Mouse (Mus musculus): ENCODE data around the gene Plxdc2.

Plxdc2 gene

DNA sequence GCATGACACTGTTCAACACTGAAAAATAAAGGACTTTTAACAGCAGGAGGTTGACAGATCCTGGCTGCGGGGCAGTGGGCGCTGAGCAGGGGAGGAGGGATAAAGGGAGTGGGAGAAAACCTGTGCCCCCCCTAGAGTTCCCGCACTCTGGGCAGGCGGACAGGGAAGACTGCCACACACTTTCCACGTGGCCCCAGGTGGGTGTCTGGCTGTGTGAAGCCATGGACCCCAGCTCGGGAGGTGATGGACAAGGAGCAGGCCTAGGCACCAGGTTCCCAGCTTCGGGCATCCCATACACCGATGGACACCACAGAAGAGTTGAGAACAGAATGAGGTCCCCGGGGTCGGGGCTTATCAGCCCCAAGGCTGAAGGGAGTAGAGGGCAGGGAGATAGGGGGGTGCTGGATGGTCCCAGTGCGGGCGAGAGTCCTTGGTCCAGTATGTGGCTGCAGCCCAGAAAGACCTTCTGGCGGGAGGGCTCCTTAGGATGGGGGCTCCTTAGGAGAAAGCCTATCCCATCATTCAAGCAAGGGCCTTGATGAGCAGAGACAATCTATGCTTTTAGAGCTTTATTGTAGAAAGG, 215.2 kb downstream of the Plxdc2 start:
- no peak for DNase-seq (ENCODE audit: low read depth, low spot score)

DNA sequence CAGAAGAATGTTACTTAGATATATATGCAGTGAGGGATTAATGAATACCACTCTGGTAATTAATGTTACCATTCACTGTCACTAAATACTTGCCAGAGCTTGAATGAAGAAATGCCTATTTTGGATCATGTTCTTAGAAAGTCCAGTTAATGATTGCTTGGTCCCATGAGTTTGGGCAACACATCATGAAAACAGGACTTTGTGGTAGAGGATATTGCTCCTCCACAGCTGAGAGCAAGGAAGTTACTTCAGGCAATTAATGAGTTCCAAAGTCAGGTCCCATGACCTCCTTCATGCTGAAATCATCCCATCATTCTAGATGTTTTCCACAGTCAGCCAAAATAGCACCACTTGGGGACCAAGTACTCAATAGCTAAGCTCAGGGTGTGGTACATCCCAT, 220.5 kb downstream of the Plxdc2 start:
- DNase-seq (ENCODE audit: low read depth, low spot score): no peak

GRCm38 (mm10) chr2:16578153-16578552, 222.0 kb downstream of the Plxdc2 start:
- no peak for DNase-seq (ENCODE audit: low read depth, low spot score)

DNA sequence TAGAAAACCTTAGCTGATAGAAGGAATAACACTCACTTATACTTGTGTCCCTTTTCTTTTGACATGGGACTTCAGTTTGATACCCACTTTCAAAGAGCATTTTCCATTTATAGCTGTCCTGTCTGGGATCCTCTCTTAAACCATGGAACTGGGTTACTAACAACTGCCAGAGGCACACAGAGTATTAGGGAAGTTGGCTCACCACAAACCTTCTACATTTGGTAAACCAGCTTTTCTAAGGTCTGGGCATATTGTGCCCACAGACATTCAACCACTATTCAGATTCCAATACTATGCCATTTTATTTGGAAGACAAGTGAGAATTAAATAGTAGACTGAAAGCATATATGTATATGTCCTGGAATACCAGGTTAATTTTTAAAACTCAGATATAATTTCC, 232.4 kb downstream of the Plxdc2 start:
- no peak for DNase-seq (ENCODE audit: low read depth, low spot score)

DNA sequence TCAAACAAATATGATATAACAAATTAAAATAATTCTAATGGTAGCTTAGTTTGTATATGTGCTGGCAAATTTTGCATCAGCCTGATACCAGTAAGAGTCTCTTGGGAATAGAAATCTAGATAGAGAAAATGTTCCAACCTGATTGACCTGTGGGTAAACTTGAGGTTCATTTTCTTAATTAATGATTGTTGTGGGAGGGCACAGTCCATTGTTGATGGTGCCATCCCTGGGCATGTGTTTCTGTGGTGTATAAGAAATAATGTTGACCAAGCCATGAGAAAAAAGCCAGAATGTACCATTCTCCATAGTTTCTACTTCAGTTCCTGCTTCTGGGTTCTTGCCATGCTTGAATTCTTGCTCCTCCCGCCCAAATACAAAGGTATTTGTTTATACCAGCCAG, 239.3 kb downstream of the Plxdc2 start:
- DNase-seq (ENCODE audit: low read depth, low spot score): no peak

DNA sequence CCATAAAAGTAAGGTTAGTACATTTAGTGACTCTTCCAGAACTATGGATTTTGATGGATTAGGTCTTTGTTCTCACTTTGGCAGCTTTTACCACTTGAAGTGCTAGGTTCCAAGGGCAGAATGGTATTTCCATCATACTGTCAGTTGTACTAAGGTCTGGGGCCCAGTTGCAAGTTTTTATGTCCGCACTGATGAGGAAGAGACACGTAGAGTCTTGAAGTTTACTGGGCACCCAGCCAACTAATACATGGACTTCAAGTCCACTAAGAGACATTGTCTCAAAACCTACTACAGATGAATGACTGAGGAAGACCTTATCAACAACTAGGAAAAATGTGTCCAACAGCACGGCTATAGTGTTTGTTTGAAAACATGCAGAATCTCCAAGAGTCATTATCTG, 242.1 kb downstream of the Plxdc2 start:
- no peak for DNase-seq (ENCODE audit: low read depth, low spot score)

- no peak for DNase-seq (ENCODE audit: low read depth, low spot score)
Measured at GRCm38 (mm10) chr2:16604291-16604690, 248.2 kb downstream of the Plxdc2 start.

DNA sequence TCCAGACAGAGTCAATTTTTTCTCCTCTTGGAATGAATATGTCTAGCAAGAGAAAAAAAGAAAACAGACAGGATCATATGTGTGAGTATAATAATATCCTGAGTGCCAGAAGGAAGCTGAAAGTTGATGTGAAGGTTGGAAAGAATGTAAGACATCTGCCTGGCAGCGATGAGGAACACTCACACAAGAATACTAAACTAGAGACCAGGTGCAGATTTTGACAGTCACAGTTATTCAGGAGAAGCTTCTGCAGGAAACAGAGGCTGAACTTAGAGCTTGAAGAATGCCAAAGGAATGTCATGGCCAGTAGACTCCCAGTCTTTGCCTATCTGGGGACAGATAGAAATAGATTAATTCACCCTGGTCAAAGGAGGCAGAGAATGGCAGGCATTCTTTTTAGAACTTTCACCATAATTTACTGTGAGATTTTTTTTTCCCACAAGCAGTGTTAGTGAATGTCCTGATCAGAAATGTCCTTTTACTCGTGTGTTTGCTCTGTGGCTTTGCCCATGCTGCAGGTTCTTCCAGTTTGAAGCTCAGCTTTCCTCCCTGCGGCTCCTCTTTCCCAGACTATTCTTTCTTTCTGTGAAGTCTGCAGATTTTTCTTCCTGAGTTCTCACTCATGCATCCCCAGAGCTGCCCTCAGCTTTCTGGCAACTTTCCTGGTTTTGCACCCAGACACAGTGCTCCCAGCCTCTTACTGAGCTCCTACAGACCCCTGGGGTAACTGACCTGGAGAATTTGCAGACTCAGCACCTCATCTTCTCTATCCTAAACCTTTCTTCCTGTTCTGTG, 251.9 kb downstream of the Plxdc2 start:
- no peak for DNase-seq (ENCODE audit: low read depth, low spot score)

GRCm38 (mm10) chr2:16642061-16642460, 286.0 kb downstream of the Plxdc2 start:
- DNase-seq (ENCODE audit: low read depth, low spot score): no peak

DNA sequence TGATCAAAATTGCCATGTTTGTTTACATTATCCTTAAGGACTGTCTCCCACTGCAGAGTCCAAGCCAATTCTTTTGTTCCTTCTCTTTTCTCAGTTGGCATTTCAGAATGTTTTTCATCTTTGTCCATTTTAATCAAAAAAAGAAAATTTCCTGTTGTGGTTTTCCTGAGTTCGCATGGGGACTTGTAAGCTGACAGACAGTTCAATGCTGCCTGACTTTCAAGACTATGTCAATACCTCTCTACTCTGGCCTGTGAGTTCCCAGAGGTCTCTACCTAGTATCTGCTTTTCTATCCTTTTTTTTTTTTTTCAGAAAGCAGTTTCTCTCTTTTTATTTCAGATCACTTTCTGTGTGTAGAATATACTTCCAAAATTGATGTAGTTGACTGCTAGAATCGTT, 295.6 kb downstream of the Plxdc2 start:
- DNase-seq (ENCODE audit: low read depth, low spot score): no peak

GRCm38 (mm10) chr2:16664516-16664915, 308.4 kb downstream of the Plxdc2 start:
- no peak for DNase-seq (ENCODE audit: low read depth, low spot score)

DNA sequence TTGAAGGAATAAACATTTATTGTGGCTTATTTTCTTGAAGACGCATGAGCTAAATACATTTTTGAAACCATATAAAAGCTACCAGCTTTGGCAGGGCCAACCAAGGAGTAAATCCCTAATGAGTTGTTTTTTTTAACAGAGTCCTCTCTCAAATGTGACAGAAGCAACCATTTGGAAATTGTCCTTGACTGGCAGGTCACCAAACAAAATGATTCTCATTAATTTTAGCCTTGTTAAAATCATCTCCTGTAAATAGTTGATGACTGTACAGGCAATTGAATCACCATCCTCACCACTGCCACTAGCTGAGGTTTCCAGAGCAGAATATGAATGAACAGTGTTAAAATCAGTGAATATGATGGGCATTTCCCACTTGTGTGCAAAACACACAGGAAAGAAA, 312.3 kb downstream of the Plxdc2 start:
- DNase-seq (ENCODE audit: low read depth, low spot score): no peak

- DNase-seq (ENCODE audit: low read depth, low spot score): no peak
Measured at GRCm38 (mm10) chr2:16682905-16683304, 326.8 kb downstream of the Plxdc2 start.

DNA sequence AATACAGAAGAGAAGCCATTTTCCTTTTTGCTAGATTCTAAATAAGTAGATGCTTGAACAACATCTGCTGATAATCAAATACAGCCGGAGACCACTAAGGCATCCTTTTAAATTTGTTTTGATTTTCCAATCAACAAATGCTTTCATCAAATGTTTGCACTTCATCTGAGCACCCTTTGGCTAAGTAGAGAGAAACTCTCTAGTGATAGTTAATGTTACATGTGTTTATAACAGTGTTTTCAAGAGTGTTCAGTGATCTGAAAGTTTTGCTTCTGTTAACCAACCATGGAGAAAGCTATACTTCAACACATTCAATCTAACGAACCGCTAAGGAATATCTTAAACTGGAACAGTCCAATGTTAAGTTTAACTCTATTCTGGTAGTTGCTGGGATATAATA, 327.6 kb downstream of the Plxdc2 start:
- no peak for DNase-seq (ENCODE audit: low read depth, low spot score)

- DNase-seq (ENCODE audit: low read depth, low spot score): no peak
Measured at GRCm38 (mm10) chr2:16684529-16684928, 328.4 kb downstream of the Plxdc2 start.

DNA sequence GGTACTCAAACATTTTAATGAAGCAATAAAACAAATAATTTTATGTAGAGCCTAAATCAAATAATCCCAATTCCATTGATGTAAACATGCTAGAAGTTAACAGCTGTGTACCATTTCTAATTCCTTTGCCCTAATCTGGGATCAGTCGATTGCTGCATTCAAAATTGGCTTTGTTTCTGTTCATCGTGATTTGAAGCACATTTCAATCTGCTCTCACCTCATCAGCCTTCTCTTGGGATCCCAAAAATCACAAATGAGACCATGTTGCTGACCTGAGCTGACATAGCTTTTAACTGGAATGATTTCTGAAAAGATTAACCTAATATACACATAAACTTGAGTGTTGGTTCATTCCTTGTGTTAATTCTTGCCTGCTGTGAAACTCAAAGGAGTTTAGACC, 340.3 kb downstream of the Plxdc2 start:
- DNase-seq (ENCODE audit: low read depth, low spot score): no peak

DNA sequence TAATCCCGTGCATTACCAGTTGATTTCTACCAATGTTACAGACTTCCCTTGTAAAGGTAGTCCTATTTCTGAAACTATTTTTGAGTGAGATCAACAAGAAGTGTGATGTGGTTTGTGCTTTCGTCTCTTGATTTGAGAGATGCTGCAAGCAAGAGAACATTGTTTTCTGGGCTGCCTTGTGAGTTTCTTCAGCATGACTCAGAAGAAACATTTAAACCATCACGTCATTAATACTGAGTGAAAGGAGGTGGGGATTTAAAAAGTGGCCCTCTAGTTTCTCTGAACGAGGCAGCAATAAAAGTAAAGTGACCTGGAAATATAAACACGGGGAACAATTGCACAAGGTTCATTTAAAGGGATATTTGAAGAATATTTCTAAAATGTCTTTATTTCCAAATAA, 341.1 kb downstream of the Plxdc2 start:
- no peak for DNase-seq (ENCODE audit: low read depth, low spot score)

- DNase-seq (ENCODE audit: low read depth, low spot score): no peak
Measured at GRCm38 (mm10) chr2:16706227-16706626, 350.1 kb downstream of the Plxdc2 start.

DNA sequence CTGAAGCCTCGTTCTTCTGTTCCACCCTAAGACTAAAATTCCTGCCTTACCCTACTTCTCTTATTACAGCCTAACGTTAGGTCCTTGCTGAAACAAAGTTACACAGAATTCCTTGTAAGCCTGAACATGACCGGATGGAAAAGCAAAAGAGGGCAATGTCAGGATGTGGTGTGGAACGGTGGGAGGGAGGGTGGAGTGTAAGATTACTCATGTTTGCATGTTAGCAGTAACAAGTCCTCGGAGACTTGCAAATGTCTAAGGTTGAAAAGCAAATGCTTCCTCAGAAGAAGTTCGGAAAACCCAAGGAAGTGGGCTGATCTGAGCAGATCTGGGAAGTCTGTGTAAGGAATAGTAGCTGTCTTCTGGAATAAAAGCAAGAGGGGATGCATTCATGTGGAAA, 353.8 kb downstream of the Plxdc2 start:
- DNase-seq (ENCODE audit: low read depth, low spot score): no peak

- no peak for DNase-seq (ENCODE audit: low read depth, low spot score)
Measured at GRCm38 (mm10) chr2:16731033-16731432, 374.9 kb downstream of the Plxdc2 start.

- no peak for DNase-seq (ENCODE audit: low read depth, low spot score)
Measured at GRCm38 (mm10) chr2:16734381-16734780, 378.3 kb downstream of the Plxdc2 start.

GRCm38 (mm10) chr2:16738241-16738640, 382.1 kb downstream of the Plxdc2 start:
- DNase-seq (ENCODE audit: low read depth, low spot score): no peak

- no peak for DNase-seq (ENCODE audit: low read depth, low spot score)
Measured at GRCm38 (mm10) chr2:16741813-16742212, 385.7 kb downstream of the Plxdc2 start.

DNA sequence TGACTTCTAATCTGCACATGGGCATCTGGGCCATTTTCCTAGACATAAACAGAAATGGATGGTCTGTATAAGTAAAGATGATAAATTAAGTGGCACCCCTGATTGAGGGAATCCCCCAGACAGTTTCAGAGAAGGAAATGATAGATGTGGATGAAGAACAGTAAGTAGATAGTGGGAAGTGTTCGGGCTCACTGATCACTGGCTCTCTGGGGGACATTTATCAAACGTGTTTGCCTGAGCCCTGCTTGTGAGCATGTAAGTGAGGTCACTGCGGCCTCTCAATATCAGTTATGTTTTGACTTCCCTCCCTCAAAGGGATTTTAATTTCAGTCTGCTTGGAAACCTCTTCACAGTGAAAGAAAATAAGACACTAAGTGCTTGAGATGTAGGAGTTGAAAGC, 387.5 kb downstream of the Plxdc2 start:
- DNase-seq (ENCODE audit: low read depth, low spot score): no peak
